Mouse (Mus musculus) ovary, postnatal 36 days (tissue): ENCODE data around the gene U2af2.
"Not testable (repeated sequence)": the region's sequence is repeated elsewhere in the genome, so short reads cannot be mapped to it uniquely, and the experiment has no call there.

Experiments
- DNase-seq: peaks from one replicate; pipeline ENCODE4 v3.0.0; 2022; ENCODE audit warnings: low spot score, mixed read lengths

The U2af2 gene

GRCm38 (mm10) chr7:5076931-5077330 lies 15.0 kb downstream of the U2af2 start:
- DNase-seq: no peak

DNA sequence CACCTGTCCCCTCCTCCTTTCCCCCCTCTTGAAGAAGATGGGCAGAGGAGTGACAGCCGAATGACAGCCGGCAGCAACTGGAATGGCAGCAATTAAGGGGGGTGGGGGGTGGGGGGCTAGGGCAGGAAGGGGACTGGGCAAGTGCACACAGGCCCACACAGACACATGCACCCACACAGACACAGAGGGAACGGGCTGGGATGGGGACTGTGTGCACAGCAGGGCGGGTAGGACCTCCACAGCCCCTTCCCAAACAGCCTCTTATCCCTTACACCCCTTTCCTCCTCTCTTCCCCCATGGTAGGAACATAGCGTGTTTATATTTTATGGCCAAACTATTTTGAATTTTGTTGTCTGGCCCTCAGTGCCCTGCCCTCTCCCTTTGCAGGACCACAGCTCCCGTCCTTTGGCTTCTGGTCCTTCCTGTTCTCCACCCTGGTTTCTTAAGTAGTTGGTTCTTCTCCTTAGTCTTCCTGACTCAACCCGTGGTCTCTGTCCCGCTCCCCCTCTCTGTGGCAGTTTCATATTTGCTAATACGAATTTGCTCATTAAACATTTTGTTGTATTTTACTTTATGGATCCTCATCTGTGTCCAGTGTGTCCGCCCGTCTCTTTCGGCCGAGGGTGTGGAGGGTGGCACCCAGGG lies 17.5 kb downstream of the U2af2 start:
- DNase-seq: not testable (repeated sequence)

GRCm38 (mm10) chr7:5080010-5080751 lies 18.2 kb downstream of the U2af2 start, which contains the start of gene Epn1:
Gene Epn1, plus strand, starts transcription at chr7:5080235.
- peak; percentile 94 for DNase-seq

DNA sequence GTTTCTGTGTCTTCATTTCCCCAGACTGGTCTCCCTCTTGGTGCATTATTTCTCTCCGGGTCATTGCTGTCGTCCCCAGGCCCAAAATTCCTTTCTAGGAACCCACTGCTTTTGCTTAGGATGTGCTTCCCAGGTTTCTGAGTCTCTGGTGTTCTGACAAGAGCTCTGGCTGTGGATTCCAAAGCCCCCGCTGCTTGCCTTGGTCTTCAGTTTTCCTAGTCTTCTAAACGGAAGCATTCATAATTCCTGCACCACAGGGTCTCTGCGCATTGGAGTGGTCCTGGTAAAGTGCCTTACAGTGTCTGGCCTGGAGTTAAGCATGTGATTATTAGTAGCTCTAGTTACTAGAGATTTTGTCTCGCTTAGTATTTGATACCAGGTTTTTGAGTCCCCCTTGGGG lies 18.9 kb downstream of the U2af2 start:
- DNase-seq: no peak

DNA sequence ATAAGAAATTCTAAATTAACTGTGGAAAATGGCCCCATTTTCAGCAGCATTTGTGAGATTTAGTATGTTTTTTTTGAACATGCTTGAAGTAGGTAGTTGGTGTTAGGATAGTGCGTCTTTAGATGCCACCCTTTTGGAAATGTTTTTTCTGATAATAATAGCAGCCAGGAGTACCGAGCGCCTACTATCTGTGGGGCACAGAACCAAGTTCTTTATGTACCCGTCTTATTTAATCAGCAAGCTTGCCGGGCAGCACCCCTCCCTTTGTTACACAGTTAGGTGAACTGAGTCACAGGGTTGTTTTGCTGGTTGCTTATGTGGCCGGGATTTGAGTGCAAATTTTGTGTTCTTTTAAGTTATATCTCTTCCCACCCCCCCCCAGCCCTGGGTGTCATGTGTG lies 19.3 kb downstream of the U2af2 start:
- no peak for DNase-seq

- no peak for DNase-seq
Measured at GRCm38 (mm10) chr7:5081939-5082338, 20.0 kb downstream of the U2af2 start.

DNA sequence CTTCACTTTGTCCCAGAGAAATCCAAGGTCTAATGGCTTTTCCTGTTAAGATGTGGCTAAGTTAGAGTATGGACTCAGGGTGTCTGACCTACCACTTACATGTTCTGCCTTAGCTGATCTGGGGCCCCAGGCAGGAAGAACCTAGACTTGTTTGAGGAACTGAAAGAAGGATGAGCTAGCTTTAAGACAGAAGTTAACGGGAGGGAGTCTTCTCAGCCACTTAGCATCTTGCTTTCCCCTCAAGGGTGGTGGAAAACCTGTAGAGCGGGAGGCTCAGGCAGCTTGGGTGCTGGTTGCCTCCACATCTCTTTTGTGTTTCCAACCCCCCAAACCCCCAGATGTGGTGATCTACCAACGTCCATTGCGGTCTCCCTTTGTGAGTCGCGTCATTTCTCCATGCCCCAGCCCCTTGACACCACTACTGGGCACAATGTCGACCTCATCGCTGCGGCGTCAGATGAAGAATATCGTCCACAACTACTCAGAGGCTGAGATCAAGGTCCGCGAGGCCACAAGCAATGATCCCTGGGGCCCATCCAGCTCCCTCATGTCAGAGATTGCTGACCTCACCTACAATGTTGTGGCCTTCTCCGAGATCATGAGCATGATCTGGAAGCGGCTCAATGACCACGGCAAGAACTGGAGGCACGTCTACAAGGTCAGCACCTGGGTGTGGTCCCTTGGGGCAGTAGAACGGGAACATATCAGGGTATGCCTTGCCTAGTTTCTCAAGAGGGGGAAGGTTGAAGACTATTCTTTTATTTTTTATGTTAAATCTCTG lies 21.6 kb downstream of the U2af2 start:
- DNase-seq: no peak

- DNase-seq: no peak
Measured at GRCm38 (mm10) chr7:5085512-5085911, 23.6 kb downstream of the U2af2 start.

DNA sequence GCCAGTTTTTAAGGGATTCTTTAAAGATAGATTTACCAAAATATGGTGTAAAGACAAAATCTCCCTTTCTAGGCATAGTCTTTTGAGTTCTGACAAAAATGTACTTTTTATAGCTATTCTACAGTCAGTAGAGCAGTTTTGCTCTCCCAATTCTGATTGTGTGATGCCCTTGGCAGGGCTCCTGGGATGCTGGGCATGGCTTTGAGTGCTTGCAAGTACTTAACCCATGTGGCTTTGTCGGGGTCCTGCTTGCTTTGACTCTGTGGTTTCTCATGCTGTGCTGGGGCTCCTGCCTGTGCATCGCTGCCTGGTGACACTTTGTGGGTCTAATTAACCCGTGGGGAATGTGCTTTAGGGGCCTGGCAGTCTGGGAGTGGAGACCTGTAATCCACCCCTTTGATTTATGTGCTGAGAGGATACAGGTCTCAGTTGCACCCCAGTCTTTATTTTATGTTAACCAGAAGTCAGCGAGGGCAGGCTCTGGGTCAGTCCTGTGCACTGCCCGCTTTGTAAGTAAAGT lies 25.0 kb downstream of the U2af2 start:
- DNase-seq: no peak

DNA sequence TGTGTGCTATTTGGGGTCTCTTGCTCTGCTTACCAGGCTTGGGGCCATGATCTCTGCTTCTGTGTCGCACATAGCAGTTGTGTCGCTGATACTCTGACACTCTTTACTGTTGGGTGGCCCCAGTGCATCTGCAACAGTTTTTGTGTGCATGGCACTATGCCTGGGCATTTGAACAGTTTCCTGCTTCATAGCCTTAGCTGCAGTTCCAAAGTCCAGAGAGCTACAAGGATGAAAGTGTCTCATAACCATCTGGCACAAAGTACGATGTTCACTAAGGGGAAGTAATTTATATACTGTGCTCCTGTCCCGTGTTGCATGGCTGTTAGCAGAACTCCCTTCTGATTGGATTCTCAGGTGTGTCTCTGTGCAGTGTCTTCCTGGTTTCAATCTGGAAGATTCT lies 25.9 kb downstream of the U2af2 start:
- no peak for DNase-seq

DNA sequence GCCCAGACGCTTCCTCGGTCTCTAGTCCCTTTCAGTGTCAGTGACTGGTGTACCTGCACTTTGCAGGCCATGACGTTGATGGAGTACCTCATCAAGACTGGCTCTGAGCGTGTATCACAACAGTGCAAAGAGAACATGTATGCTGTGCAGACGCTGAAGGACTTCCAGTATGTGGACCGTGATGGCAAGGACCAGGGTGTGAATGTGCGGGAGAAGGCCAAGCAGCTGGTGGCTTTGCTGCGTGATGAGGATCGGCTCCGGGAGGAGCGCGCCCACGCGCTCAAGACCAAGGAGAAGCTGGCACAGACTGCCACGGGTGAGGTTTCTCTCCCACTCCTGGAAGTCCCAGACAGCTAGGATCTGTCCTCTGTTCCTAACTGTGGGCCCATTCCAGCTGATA lies 27.9 kb downstream of the U2af2 start:
- DNase-seq: no peak

- no peak for DNase-seq
Measured at GRCm38 (mm10) chr7:5091008-5091728, 29.2 kb downstream of the U2af2 start.

- DNase-seq: no peak
Measured at GRCm38 (mm10) chr7:5092381-5092780, 30.4 kb downstream of the U2af2 start.

DNA sequence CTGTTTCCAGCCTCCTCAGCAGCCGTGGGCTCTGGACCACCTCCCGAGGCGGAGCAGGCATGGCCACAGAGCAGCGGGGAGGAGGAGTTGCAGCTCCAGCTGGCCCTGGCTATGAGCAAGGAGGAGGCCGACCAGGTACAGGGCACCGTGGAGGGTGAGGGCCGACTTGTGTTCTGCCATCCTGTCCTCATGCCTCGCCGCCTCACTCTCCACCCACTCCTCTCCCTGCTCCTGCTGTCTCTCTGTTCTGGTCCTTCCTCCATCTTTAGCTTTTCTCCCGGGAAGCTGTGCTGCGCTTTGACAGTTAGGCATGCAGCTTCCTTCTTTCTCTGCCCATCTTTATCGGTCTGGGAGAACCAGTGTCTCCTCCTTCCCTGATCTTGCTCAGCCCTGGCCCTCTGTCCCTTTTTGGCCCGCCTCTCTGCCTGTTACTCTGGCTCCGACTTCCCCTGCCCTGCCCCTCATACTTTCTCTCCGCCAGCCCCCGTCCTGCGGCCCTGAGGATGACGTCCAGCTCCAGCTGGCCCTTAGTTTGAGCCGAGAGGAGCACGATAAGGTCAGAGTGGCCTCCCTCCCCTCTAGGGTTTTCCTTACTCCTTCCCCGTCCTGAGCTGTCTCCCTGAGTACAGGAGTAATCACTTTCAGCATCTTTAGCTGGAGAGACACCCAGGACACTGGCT lies 31.0 kb downstream of the U2af2 start:
- no peak for DNase-seq

DNA sequence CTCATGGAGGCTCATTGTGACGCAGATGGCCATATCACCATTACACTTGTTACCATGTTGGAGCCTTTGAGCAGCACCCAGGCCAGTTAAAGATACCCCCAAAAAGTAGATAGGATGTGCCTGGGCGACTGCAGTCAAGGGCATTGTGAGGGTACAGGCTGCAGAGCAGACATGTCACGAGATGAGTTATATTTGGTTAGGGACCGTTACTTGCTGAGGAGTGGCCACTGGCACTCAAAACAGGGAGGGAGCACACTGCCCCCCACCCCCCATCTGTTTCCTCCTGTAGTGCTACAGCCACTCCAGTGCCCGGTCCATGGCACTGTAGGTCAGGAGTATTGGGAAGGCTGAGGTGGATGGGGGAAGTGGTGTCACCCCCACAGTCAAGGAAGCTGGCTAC lies 36.8 kb downstream of the U2af2 start:
- no peak for DNase-seq

DNA sequence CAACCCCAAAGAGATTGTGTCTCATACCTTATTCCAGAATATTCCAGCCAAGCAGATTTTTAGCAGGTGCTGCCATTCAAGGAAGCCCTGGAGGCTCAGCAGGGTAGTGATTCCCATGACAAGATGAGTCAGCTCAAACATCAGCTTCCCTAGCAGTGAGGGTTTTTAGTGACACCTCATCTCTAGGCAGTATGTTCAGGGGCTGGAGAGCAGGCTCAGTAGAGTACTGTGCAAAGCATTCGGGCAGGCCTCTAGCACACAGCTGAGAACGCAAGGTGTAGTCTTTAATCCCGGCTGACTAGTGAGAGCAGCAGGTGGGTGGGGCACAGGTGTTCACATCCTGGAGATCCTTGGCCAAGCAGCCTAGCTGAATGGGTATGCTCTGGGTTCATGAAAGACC lies 37.9 kb downstream of the U2af2 start:
- no peak for DNase-seq

DNA sequence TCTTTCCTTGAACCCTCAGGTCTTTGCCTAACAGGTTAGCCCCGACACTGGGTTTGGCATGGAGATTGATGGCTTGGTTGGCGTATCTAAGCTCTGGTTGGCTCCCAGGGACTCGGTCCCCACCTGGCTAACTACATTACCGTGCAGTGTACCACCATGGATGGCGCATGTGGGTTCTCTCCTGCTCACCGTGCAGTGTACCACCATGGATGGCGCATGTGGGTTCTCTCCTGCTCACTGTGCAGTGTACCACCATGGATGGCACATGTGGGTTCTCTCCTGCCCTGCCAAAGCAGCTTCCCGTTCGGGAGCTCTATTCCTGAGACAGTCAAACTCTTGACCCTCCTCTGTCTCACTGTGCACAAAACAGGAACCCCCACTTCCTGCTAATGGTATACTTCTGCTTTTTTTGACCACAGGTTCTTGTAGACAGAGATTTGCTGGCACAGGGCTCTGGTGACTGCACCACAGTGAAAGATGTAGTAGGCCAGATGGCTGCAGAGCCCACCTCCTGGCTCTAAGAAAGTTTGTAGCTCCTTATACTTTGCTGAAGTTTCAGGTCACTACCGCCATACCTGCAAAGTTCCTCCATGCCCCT lies 39.2 kb downstream of the U2af2 start:
- DNase-seq: no peak

DNA sequence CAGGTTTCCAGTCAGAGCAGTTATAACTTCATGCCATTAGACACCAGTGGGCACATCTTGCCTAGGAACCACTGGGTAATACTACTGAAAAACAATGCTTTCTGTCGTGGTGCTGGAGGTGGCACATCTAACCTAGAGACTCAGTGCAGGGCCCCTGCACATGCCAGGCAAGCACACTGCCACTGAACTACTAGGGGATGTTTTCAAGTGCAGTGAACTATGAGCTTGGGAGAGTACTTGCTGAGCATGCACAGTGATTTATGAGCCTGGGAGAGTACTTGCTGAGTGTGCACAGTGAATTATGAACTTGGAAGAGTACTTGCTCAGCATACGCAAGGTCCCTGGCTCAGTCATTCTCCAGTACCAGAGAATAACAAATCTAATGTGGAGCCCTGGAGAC lies 40.6 kb downstream of the U2af2 start:
- DNase-seq: no peak

DNA sequence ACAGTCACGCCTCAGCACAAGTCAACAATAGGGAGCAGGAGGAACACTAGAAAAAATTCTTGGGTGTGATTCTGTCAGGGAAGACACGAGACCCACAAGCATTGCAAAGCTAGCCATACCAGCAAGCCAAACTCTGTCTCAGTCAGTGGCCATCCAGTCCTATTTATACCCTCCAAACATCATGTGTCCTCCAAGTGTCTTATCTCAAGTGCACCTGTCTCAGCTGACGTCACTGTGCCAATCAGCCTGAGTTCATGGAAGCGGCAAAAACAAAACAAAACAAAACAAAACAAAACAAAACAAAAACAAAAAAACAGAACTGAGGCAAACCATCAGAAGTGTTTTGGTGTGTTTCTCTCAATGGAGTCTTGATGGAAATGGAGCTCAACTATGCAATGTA lies 46.3 kb downstream of the U2af2 start:
- no peak for DNase-seq

DNA sequence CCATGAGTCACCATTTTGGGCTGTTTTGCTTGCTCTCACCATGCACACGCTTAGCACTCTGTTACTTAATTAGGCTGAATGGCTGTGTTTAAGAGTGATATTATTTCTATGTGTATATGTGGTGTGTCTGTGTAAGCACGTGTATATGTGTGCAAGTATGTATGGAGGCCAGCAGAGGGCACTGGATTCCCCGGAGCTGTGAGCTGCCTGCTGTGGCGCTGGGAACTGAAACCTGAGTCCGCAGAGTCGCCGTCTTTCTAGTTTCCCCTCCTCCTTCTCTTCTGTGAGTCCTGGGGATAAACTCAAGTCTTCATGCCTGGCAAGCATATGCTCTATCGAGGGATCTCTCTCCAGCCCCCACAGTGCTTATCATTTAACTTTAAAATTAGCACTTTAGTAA lies 47.4 kb downstream of the U2af2 start:
- DNase-seq: no peak

DNA sequence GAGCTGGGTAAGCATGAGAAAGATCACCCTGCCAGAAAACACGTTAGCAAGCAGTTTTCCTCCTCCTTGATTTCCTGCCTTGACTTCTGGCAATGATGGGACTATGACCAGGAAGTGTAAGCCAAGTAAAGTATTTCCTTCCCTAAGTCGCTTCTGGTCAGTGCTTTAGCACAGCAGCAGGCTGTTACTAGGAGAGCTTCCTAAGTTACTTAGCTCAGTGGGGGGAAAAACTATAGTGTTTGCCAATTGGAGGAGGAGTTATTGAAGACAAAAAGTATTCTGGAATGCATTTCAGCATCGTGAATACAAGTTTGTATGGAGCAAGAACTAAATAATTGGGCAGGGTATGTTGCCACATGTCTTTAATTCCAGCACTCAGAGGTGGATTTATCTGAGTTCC lies 50.8 kb downstream of the U2af2 start:
- no peak for DNase-seq
